In the genomic region with DNA sequence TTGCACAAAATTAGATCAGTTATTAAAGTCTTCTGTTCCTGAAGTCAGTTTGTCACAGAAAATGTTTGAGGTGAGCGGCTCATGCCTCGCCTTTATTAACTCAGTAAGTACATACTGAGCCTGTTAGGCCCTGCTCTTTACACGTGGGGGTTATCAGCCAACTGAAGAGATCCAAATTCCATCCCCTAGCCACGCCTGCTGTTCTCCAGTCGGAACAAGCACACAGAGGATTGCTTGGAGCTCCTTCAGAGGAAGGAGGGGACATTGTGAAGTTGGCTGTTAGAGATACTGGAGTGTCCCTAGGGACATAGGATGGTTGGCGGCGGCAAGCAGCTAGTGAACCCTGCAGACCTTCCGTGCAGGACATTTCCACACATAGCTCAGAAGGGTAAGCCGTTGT, we compare ENCODE assay signal across 14 mouse cellular contexts. TPM values are rescaled to one million over a fixed set of nuclear protein-coding genes. Genes with fewer than 3 reads are reported as not detected.
DNase-seq lines count a peak whose midpoint lies in the region; ATAC-seq lines count a peak whose summit lies in the region.
"Had no signal": no experiment of that assay in that cellular context is flagged by ENCODE, and none has a peak within 500 bp of the region (broad histone marks: within the 10 kb centered on the region; RNA-seq: fewer than 3 reads in every experiment).

No protein-coding gene starts in this region.

- intact Hi-C loops in heart, postnatal 10 days (cut with DNase I): no loop called here

- peak; percentile 11 for DNase-seq in adrenal gland, postnatal 14 days
- no peak for DNase-seq in adrenal gland, adult 18-20 months (ENCODE audit: low spot score in 2 of 2)
- DNase-seq in ES-CJ7 (ENCODE audit: low read depth, low spot score): peak; percentile 28
- DNase-seq in heart, postnatal 10 days: peak; percentile 8 to 13
- DNase-seq in lung, postnatal 14 days: peak; percentile 26
- no peak for DNase-seq in embryo, embryonic 10 days (ENCODE audit: low spot score)
- DNase-seq in thymus, postnatal 10 days (ENCODE audit: low spot score in 2 of 2): no peak
- DNase-seq: forebrain, postnatal 0 days; kidney, adult 8-10 months; thymus, postnatal 25 days had no signal

- ATAC-seq in frontal cortex, adult (ENCODE audit: low TSS enrichment): no peak
- ATAC-seq: forebrain, postnatal 0 days had no signal

RNA-seq across cellular contexts. Expression of a gene that starts 36.5 kb away (rescaled TPM):
- total RNA-seq in adrenal gland, postnatal 14 days (2021): not detected in 2 replicates
- not detected for total RNA-seq in adrenal gland, adult 18-20 months (2021)
- total RNA-seq in heart, postnatal 10 days (2021): not detected
- total RNA-seq: heart, adult 2 months; megakaryocyte progenitor cell, adult 5-6 weeks had no signal

RNA-seq across cellular contexts. Expression of a gene that starts 50.1 kb away (rescaled TPM):
- total RNA-seq in adrenal gland, postnatal 14 days (2021): not detected in 2 replicates
- total RNA-seq in adrenal gland, adult 18-20 months (2021): not detected
- total RNA-seq in heart, postnatal 10 days (2021): not detected
- total RNA-seq: ES-E14; heart, adult 2 months; megakaryocyte progenitor cell, adult 5-6 weeks had no signal

Comparison
In these comparisons a context has a peak if more than half of its experiments do, and no peak if none do; other contexts are left out.
1. DNase-seq: peak in adrenal gland, postnatal 14 days (single experiment), ES-CJ7 (single experiment), heart, postnatal 10 days (2 of 2) and lung, postnatal 14 days (single experiment); none in adrenal gland, adult 18-20 months (0 of 2), embryo, embryonic 10 days (single experiment) and thymus, postnatal 10 days (0 of 2).